Mouse (Mus musculus): ENCODE results near the gene Ggact. TPM values are rescaled to one million over a fixed set of nuclear protein-coding genes. Genes with fewer than 3 reads are reported as not detected.

Gene Ggact
- polyA plus RNA-seq (2016; fragmentation: Nextera tagmentation; extraction: Ambion mirVana): 11.5 and 12.3 TPM in 2 replicates

DNA sequence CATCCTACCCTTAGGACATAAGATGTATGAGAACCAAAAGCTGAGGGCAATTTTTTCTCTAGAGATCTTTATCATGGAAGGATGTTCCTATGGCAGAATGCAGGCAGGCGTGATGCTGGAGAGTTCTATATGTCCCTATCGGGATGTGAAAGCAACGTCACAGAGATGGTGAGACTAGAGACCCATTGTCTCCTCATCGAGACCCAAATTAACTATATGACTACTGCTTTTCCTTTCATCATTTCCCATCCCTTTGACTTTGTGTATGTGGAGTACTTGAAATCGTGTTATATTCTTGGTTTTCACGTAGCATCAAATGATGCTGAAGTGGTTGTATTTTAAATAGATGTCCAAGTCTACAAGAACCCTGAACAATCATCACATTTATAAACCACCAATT is at the start of gene Ggact:
Ggact (minus strand) TSS at position 101 of the 400 bp plus-strand sequence.
- H3K9me3 ChIP-seq (replicated peaks): 0 out of 2 replicates have a peak, but pooled peaks cover 2% of the 10 kb centered on the region
- 0 out of 2 replicates have a peak, but pooled peaks cover 2% of the 10 kb centered on the region for H3K36me3 ChIP-seq
- H3K9ac ChIP-seq: peak within 1 kb of the TSS; percentile 83
- H3K4me3 ChIP-seq: peak within 1 kb of the TSS; percentile 90
- no peaks in the 10 kb centered on the region for H3K27me3 ChIP-seq (replicated peaks)
- no peak for ATAC-seq (ENCODE audit: insufficient number of reproducible peaks, low FRiP score)
- no peaks in the 10 kb centered on the region for H3K4me1 ChIP-seq (replicated peaks)
- peak within 1 kb of the TSS; percentile 90 for H3K4me2 ChIP-seq
- WGBS: 82% methylated on average over 6 of the region's 6 CpGs
- H3K27ac ChIP-seq (ENCODE audit: poor library complexity, severe bottlenecking): 0 out of 2 replicates have a peak within 1 kb of the TSS, but pooled peaks have one; percentile 17

- H3K27ac ChIP-seq (ENCODE audit: poor library complexity, severe bottlenecking): no peak overlapping the region
- no peaks in the 10 kb centered on the region for H3K4me1 ChIP-seq (replicated peaks)
- H3K9ac ChIP-seq: no peak overlapping the region
- no peaks in the 10 kb centered on the region for H3K27me3 ChIP-seq (replicated peaks)
- no peak for ATAC-seq (ENCODE audit: insufficient number of reproducible peaks, low FRiP score)
- 85% methylated on average over 8 of the region's 8 CpGs for WGBS
- H3K4me2 ChIP-seq: no peak overlapping the region
- H3K9me3 ChIP-seq (replicated peaks): no peaks in the 10 kb centered on the region
- H3K4me3 ChIP-seq: no peak overlapping the region
- peaks cover 10% of the 10 kb centered on the region for H3K36me3 ChIP-seq
Measured at GRCm38 (mm10) chr14:122957941-122958340, 44.4 kb upstream of the Ggact start.

GRCm38 (mm10) chr14:122953331-122953730 is 39.8 kb upstream of the Ggact start:
- Histone ChIP-seq H3K4me2 (no peak overlapping the region), H3K9ac (no peak overlapping the region), H3K27ac (ENCODE audit: poor library complexity, severe bottlenecking) (no peak overlapping the region), H3K4me3 (no peak overlapping the region), H3K27me3 (replicated peaks) (no peaks in the 10 kb centered on the region), H3K9me3 (replicated peaks) (no peaks in the 10 kb centered on the region), H3K4me1 (replicated peaks) (no peaks in the 10 kb centered on the region), H3K36me3 (peaks cover 12% of the 10 kb centered on the region; the same call in 1 of the 2 replicates)
- 13% methylated on average over 1 of the region's 1 CpGs for WGBS
- no peak for ATAC-seq (ENCODE audit: insufficient number of reproducible peaks, low FRiP score)

DNA sequence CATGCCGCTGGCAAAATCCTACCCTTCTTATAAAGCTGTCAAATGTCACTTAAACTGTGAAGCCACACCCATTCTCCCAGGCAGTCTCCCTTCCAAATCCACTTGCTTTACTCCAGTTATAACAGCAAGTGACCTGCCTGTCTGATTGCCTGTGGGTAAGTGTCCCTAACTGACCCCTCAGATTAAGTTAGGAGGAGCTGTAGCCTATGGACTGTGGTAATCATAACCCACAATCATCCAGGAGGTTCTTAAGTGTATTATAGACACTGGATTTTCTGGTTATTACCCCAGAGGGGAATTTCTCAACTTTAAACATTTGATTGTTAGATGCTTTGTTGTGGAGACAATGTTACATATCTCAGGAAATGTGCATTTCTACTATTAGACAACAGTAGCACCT is 39.0 kb upstream of the Ggact start:
- no peak overlapping the region for H3K27ac ChIP-seq (ENCODE audit: poor library complexity, severe bottlenecking)
- H3K36me3 ChIP-seq: peaks cover 13% of the 10 kb centered on the region; the same call in 1 of the 2 replicates
- no peak overlapping the region for H3K4me2 ChIP-seq
- WGBS: 91% methylated on average over 1 of the region's 1 CpGs
- H3K4me3 ChIP-seq: no peak overlapping the region
- H3K27me3 ChIP-seq (replicated peaks): no peaks in the 10 kb centered on the region
- H3K4me1 ChIP-seq (replicated peaks): no peaks in the 10 kb centered on the region
- H3K9ac ChIP-seq: no peak overlapping the region
- no peaks in the 10 kb centered on the region for H3K9me3 ChIP-seq (replicated peaks)
- no peak for ATAC-seq (ENCODE audit: insufficient number of reproducible peaks, low FRiP score)

GRCm38 (mm10) chr14:122951676-122952445 is 38.3 kb upstream of the Ggact start:
- Histone ChIP-seq H3K4me2 (no peak overlapping the region), H3K4me1 (replicated peaks) (no peaks in the 10 kb centered on the region), H3K27ac (ENCODE audit: poor library complexity, severe bottlenecking) (no peak overlapping the region), H3K9me3 (replicated peaks) (no peaks in the 10 kb centered on the region), H3K36me3 (peaks cover 18% of the 10 kb centered on the region; the same call in 1 of the 2 replicates), H3K4me3 (no peak overlapping the region), H3K9ac (no peak overlapping the region), H3K27me3 (replicated peaks) (no peaks in the 10 kb centered on the region)
- 75% methylated on average over 6 of the region's 6 CpGs for WGBS
- no peak for ATAC-seq (ENCODE audit: insufficient number of reproducible peaks, low FRiP score)

DNA sequence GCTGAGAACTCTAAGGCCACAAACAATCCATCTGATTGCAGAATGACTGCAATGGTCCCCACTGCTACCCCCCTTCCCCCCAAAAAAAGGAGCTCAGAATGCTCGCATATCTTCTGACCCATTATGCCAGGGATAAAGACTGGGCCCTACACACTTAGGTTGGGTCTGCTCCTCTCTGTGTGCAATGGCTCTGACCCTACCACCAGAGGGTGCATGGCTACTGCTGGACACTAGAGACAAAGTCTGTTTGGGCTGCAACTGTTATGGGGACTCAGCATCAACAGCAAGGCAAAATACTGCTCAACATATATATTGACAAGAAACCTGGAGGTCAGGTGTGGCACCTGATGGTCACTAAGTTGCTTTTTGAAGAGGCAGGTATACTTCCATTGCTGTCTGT is 37.4 kb upstream of the Ggact start:
- no peaks in the 10 kb centered on the region for H3K9me3 ChIP-seq (replicated peaks)
- 92% methylated on average over 1 of the region's 1 CpGs for WGBS
- H3K4me2 ChIP-seq: no peak overlapping the region
- no peak overlapping the region for H3K4me3 ChIP-seq
- no peak for ATAC-seq (ENCODE audit: insufficient number of reproducible peaks, low FRiP score)
- no peak overlapping the region for H3K27ac ChIP-seq (ENCODE audit: poor library complexity, severe bottlenecking)
- H3K27me3 ChIP-seq (replicated peaks): no peaks in the 10 kb centered on the region
- no peak overlapping the region for H3K9ac ChIP-seq
- H3K4me1 ChIP-seq (replicated peaks): no peaks in the 10 kb centered on the region
- H3K36me3 ChIP-seq: peaks cover 18% of the 10 kb centered on the region; the same call in 1 of the 2 replicates

- H3K27ac ChIP-seq (ENCODE audit: poor library complexity, severe bottlenecking): no peak overlapping the region
- no peaks in the 10 kb centered on the region for H3K9me3 ChIP-seq (replicated peaks)
- no peak for ATAC-seq (ENCODE audit: insufficient number of reproducible peaks, low FRiP score)
- WGBS: 92% methylated on average over 3 of the region's 3 CpGs
- no peak overlapping the region for H3K9ac ChIP-seq
- H3K36me3 ChIP-seq: peaks cover 40% of the 10 kb centered on the region
- H3K4me1 ChIP-seq (replicated peaks): no peaks in the 10 kb centered on the region
- no peak overlapping the region for H3K4me2 ChIP-seq
- no peaks in the 10 kb centered on the region for H3K27me3 ChIP-seq (replicated peaks)
- no peak overlapping the region for H3K4me3 ChIP-seq
Measured at GRCm38 (mm10) chr14:122943475-122943853, 29.9 kb upstream of the Ggact start.

DNA sequence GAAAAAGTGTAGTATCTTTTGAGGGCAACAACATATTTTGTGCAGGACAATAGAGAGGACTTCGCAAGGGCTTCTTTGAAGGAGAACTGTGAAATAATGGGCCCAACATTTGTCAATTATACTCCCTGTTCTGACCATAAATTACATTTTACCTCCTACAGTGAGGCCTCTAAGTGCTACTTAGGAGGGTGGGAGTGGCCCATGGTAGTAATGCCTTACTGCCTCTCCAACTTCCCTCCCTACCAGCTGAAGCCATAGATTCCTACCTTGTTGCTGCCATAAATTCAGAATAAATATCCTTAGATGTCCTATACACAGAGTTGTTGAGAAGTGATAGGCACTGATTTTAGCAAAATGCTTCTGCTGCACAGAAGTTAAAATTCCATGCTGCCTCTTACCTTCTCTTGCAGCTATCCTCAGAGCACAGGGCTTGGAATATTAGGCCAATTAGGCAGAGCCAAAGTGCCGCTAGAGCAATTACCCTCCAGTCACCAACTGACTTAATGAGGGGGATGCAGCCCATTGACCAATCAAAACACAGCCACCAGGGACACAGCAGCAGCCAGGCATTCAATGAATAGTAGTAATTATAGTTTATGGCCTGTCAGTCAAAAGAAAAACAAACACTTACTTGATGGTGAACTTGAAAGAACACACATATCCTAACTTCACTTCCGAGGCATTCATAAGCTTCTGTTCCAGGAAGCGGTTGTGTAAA is 29.4 kb upstream of the Ggact start:
- Histone ChIP-seq H3K4me2 (no peak overlapping the region), H3K27me3 (replicated peaks) (no peaks in the 10 kb centered on the region), H3K36me3 (peaks cover 40% of the 10 kb centered on the region), H3K9me3 (replicated peaks) (no peaks in the 10 kb centered on the region), H3K9ac (no peak overlapping the region), H3K27ac (ENCODE audit: poor library complexity, severe bottlenecking) (no peak overlapping the region), H3K4me1 (replicated peaks) (no peaks in the 10 kb centered on the region), H3K4me3 (no peak overlapping the region)
- no peak for ATAC-seq (ENCODE audit: insufficient number of reproducible peaks, low FRiP score)
- 85% methylated on average over 4 of the region's 4 CpGs for WGBS

DNA sequence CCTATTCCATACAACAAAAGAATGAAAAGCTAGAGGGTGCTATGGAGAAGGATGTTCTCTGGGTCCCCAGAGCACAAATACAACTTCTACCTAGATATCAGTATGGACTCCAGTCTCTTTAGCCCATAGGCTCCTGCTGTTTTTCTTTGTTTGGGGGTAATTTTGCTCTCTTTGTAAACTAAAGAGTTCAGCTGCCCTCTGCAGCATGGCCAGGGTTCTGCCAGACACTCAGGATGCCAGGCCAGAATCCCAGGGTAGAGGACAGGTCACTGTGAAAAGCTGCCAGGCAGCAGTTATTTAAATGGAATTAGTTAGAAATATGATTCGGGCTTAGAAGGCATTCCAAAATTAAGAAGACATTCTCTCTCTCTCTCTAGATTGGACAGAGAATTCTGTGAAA is 22.9 kb upstream of the Ggact start:
- Histone ChIP-seq H3K27ac (ENCODE audit: poor library complexity, severe bottlenecking) (no peak overlapping the region), H3K4me2 (no peak overlapping the region), H3K9ac (no peak overlapping the region), H3K9me3 (replicated peaks) (no peaks in the 10 kb centered on the region), H3K27me3 (replicated peaks) (no peaks in the 10 kb centered on the region), H3K36me3 (peaks cover 18% of the 10 kb centered on the region), H3K4me3 (no peak overlapping the region), H3K4me1 (replicated peaks) (no peaks in the 10 kb centered on the region)
- ATAC-seq (ENCODE audit: insufficient number of reproducible peaks, low FRiP score): no peak
- WGBS: 80% methylated on average over 1 of the region's 1 CpGs

GRCm38 (mm10) chr14:122920011-122920410 is 6.5 kb upstream of the Ggact start:
- no peaks in the 10 kb centered on the region for H3K4me1 ChIP-seq (replicated peaks)
- H3K9ac ChIP-seq: no peak overlapping the region
- no peak overlapping the region for H3K4me2 ChIP-seq
- H3K9me3 ChIP-seq (replicated peaks): no peaks in the 10 kb centered on the region
- no peak overlapping the region for H3K27ac ChIP-seq (ENCODE audit: poor library complexity, severe bottlenecking)
- no peak; the same call in 1 of the 2 replicates for ATAC-seq (ENCODE audit: insufficient number of reproducible peaks, low FRiP score)
- peaks cover 7% of the 10 kb centered on the region for H3K36me3 ChIP-seq
- WGBS: 61% methylated on average over 5 of the region's 5 CpGs
- no peak overlapping the region for H3K4me3 ChIP-seq
- no peaks in the 10 kb centered on the region for H3K27me3 ChIP-seq (replicated peaks)

- Histone ChIP-seq H3K27ac (ENCODE audit: poor library complexity, severe bottlenecking) (no peak overlapping the region), H3K4me2 (no peak overlapping the region), H3K4me3 (no peak overlapping the region), H3K36me3 (peaks cover 7% of the 10 kb centered on the region), H3K4me1 (replicated peaks) (no peaks in the 10 kb centered on the region), H3K9me3 (replicated peaks) (no peaks in the 10 kb centered on the region), H3K27me3 (replicated peaks) (no peaks in the 10 kb centered on the region), H3K9ac (no peak overlapping the region)
- WGBS: 88% methylated on average over 1 of the region's 1 CpGs
- no peak for ATAC-seq (ENCODE audit: insufficient number of reproducible peaks, low FRiP score)
Measured at GRCm38 (mm10) chr14:122917676-122918075, 4.1 kb upstream of the Ggact start.

Measured in heart, embryonic 12.5 days (tissue).